Mouse (Mus musculus) megakaryocyte, adult 5-6 weeks (primary cell): Measurements from ENCODE around the gene Ttll4. TPM values are rescaled to one million over a fixed set of nuclear protein-coding genes. Genes with fewer than 3 reads are reported as not detected.

Source experiments
- ATAC-seq: 2 replicates; pipeline ENCODE4 v1.8.0; 2016; ENCODE audit warnings: mild to moderate bottlenecking, inconsistent platforms; ENCODE audit not compliant: poor library complexity, severe bottlenecking
- total RNA-seq, 2 experiments: library from RNA; stranded (forward) in 1 of 2; stranded (reverse) in 1 of 2; fragments of 153-499, 151-499 nt in 1 of 2; fragments of 221-1000, 200-1000 nt in 1 of 2; gene quantifications; 2 replicates each; pipeline versions ENCODE4 v1.2.3 to v1.2.4; 2015 to 2017

Ttll4 gene
- total RNA-seq (2015) (9.3 and 10.1 TPM in 2 replicates), total RNA-seq (2017) (9.4 and 12.2 TPM in 2 replicates)

DNA sequence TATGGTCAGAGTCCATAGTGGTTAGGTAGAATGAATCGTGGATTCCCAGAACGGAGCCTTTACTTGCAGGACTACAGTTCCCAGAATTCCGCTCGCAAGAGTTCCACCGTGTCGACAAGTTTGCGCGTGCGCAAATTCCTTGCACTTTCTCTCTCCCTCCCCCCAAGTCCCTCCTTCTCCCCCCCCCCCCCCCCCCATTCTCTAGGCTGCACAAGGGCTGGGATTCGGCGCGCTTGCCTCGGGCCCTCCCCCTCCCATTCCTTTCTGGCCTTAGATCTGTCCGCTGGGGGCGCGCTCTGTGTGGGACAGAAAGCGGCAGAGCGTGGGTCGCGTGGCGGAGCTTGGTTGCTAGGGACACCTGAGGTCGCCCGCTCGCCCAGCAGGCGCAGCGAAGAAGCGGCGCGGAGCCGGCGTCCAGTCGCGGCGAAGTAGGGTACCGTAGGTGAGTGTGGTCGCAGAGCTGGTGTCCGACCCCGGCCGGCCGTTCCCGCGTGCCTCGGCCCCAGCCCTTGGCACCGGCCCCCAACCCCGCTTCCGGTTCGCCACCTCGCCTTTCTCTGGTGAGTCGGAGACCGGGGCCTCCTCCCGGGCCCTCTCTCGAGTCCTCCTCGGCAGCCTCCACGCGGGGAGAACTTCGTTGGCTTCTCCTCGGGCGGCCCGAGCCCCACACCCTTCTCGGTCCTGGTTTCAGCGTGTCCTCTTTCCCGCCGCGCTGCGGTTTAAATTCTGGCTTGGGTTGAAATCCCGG, at the start of gene Ttll4:
Ttll4 (plus strand) TSS at position 298 of the 748 bp plus-strand sequence.
- ATAC-seq = peak; percentile 99

DNA sequence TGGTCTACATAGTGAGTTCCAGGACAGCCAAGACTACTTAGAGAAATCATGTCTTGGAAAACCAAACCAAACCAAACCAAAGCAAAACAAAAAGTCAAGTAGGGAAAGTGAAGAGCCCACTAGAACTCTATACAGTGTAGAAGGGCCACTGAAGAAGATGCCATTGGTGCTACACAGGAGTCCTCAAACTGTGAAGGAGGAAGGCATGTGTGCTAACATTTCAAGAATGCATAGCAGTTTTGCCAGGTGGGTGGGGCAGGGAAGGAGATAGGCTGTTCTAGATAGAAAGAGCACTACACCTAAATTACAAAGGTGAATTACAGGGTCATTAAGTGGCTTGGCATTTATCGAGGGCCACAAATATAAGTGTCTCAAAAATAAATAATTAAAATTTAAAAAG, 37.4 kb upstream of the Ttll4 start:
- no peak for ATAC-seq

DNA sequence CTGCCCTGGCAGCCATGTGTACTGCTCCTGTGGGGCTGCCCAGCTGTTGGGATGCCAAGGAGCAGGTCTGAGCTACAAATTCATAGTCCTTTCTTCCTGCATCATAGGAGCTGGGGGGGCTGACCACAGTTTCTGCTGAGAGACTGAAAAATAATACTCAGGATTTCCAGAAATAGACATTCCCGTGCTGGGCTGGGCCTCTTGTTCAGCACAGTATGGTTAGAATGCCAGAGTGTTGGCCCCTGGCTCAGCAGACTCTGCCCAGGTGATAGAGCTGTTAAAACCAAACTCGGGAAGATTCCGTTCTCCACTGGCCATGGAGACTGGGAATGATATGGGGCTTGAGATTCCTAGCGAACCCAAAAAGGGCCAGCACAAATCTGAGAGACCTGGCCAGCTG, 35.5 kb upstream of the Ttll4 start:
- ATAC-seq = no peak

DNA sequence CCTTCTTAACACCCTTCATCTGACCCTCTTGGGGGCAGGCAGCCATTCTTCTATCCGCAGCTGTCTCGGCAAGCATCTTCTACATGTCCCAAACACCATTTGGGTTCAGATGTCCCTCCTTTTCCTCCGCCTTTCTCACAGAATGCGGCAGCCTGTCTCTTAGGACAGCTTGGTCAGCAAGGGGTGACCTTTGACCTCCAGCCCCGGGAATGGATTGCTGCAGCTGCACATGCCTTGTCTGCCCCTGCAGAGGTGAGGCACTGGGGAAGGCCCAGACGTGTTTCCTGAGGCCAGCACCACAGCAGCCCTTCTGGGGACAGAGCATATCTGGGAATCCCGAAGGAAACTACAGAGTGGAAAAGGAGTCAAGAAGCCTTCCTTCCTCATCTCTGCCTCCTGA, 33.5 kb upstream of the Ttll4 start:
- no peak for ATAC-seq

DNA sequence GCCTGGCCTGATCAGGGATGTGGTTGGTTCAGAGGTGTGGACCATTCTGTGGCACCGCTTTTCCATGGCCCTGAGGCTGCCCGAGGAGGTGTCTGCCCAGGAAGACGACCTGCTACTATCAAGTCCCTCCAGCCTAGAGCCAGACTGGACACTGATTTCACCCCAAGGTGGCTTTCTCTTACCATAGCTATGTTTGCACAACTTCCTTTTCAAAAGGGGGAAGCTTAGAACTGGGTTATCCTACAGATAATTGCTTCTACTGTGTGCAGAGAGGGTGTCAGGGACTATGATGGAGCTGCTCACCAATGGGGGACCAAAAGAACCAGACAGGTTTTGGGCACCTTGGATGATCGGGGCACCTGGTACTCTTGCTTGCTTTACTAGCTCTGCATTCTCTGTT, 28.8 kb upstream of the Ttll4 start:
- peak; percentile 87 for ATAC-seq

DNA sequence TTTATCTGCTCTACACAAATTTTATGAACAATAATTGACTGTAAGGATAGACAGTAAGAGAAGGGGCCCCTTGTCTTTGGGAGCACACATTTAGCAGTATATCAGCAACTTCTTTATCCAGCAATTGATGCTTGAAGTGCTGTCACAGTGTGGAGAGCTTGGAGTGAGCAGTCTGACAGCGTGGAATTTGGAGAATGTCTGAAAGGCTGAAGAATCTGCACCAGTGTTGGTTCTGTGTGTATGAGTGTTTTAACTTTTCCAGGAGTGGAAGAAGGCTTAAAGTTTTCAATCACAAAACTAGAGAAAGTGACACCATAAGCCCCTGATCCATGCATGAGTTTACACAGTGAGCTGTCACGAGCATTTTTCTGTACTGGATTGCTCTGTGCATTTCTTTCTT, 18.0 kb upstream of the Ttll4 start:
- no peak for ATAC-seq

DNA sequence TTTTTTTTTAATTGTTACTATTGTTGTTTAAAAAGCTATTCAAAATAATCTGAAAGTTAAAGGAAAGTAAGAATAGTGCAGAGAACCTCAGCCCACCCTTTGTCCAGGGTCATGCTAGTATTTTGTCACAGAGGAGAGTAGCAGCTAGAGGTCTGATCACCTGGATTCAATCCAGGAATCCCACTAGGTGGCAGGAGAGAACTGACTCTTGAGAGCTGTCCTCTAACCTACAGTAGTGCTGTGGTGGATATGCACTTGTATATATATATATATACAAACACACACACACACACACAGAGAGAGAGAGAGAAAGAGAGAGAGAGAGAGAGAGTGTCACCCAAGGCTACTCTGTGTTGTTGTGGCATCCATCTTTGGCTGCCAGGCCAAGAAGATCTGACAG, 17.6 kb upstream of the Ttll4 start:
- no peak for ATAC-seq

DNA sequence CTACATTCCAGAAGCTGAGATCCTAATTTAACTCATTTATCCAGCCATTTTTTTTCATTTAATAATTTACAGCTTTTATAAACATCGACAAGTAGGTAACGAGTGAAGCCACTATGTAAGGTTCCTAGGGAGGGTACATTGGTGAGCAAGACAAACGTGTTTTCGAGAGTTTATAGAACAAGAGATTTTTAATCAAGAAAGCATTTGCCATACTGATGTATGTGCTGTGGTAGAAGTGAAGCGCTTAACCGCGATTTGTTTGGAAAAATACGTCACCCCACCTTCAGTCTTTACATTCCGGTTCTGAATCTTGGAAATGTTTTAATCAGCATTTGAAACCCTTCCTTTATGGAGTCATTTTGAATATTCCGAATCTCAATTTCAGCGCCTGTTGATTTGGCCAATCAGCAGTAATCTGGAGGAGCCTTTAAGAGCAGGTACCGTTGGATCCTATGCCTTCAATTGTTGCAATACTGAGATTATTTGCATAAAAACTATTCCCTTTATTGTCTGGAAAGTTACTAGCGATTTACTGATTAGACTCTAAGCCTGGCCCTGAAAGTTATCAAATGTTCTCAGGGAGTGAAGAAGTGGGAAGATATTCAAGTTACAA, 814 bp downstream of the Ttll4 start:
- ATAC-seq = no peak

DNA sequence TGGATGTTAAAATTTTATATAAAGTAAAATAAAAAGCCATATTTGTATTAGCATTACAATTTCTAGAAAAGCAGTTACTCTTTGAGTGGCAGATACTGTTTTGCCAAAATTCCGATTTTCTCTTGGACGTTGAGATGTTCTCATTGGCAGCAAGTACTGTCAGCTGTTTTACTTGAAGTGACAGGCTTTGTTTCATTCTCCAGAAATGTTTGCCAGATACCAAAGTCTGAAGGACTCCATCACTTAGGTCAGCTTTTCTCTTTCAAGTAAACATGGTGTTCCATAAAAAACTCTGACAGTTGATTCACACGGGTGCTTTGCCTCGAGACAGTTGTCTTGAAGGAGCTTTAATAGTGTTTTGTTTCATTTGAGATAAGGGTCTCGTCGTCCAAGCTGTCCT, 3.6 kb downstream of the Ttll4 start:
- no peak for ATAC-seq

DNA sequence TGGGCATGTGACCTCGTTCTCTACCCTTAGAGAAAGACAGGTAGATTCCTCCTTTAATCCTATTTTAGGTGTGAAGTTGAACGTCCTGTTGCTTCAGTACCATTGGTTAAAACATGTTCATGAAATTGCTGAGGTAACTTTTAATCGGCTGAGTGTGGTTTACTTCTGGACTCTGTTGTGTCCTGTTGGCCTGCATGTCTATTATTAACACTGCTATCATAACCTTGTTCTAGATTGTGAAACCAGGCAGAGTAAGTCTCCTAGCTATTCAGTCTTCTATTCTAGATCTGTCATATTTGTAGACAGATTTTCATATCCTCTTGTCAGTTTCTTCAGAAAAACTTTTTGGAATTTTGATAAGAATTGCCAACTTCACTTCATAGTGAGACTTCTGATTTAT, 6.8 kb downstream of the Ttll4 start:
- ATAC-seq = no peak

DNA sequence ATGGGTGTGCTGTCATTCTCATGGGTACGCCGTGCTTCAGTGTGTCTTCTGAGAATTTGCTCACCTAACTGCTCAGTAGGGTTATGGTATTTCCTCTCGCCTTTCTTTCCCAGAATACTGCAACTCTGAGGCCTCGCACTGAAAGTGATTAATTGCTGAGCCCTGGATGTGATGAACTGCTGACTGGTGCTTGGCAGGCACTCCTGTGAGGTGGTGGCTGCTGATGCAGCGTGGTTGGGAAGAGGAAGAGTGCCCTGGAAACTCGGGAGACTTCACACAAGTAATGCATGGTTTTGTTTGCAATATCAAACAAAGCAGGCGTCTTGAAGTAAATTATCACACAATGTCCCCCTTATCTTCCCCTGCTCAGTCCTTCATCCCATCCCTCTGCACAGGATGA, 11.2 kb downstream of the Ttll4 start:
- ATAC-seq = no peak

DNA sequence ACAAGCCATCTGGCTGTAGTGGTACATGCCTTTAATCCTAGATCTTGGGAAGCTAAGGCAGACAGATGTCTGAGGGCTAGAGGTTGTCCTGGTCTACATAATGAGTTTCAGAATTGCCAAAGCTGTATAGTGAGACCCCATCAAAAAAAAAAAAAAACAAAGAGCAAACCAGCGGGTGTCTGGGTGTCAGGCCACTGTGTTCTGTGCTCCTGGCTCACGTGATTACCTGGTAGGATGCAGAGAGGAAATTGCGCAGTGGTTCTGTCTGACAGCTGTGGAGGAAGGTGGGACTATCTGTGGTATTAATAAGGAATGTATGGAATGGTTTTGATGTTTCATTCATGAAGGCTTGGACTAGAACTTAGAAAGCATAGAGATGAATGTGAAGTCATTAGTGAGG, 15.3 kb downstream of the Ttll4 start:
- ATAC-seq = no peak

DNA sequence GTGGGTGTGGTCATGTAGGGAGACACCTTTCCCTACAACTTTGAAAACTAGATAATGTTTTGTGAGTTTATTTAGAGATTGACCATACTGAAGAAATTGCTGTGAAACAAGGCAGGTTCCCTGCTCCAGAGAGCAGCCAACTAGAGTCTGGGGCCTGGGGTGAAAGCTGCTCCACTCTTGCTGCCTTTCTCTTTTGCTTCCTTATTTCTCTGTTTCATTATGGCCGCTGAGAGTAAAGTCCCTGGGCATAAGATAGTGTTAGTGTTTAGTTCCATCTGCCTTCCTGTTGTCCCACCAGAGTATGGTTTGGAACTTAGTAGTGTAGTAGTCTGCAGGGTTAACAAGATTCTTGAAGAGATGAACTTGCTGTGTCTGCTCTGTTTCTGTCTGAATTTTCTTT, 16.3 kb downstream of the Ttll4 start:
- ATAC-seq = no peak

DNA sequence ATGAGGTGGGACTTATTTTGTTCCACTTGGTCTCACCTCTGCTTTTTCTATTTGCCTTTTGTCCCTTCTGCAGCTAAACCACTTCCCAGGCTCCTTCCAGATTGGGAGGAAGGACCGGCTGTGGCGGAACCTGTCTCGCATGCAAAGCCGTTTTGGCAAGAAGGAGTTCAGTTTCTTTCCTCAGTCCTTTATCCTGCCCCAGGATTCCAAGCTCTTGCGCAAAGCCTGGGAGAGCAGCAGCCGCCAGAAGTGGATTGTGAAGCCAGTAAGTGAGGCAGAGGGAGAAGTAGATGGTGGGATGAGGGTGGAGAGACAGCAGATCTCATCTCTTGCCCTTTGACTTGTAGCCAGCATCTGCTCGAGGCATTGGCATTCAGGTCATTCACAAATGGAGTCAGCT, 25.6 kb downstream of the Ttll4 start:
- ATAC-seq = no peak

DNA sequence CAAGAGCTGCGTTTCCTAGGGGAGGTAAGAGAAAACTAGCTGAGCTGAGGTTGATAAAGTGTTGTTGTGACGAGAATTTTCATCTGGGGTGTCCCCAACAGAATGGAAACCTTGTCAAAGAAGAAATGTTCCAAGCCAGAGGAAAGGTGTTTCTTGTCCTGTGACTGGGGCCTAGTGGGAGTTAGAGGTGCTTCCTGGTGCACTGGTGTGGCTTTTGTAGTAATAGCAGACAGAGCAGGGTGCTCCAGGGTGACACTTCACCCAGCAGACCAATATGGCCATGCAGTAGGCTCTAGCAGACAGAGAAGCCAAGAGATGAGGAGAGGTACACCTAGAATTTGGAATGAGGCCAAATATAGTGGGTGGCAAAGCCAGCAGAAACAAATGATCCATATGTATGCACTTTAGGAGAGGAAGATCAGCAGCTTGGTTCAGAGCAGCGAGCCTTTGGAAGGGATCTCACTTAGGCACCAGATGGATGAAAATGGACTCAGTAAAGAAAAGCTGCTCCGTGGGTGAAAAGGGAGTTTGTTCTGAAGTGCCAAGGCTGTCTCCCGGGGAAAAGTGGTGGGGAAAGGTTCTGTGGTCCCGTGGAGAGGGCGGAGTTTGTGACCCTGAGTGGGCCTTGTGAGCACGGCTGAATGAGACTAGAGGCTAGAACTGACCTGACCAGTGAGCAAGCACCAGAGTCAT, 32.5 kb downstream of the Ttll4 start:
- ATAC-seq = no peak

DNA sequence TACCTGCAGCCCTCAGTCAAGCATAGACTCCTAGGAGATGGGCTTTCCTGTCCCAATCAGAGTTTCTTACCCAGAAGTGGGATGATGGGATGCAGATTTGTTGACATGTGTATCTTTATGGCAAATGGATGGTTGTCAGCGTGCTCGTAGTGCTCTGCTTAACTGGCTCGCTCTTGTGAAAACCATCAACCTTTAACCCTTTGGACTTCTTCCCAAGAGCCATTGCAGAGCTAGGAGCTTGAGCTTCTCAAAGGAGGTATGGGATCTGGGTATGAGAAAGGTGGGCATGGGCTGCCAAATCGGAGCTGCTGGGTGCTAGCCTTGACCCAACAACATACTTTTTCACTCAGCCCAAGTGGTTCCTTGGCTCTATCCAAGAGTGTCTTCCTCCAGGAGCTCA, 34.3 kb downstream of the Ttll4 start:
- no peak for ATAC-seq

DNA sequence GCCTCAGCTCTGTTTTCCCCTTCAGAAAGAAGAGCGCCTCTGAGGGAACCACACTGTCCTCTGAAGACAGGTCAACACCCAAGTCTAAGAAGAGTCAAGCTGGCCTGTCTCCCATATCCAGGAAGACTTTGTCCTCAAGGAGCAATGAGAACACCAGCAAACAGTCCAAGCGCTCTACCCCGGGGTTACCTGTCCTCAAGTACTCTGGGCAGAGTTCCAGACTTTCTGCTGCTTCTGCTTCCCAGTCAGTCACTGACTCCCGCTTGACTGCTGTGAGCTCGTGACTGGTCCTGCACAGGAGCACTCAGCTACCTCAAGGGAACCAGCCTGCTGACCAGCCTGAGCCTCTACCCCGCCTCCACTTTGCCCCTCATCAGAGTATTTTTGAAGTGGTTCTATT, 35.9 kb downstream of the Ttll4 start:
- no peak for ATAC-seq

DNA sequence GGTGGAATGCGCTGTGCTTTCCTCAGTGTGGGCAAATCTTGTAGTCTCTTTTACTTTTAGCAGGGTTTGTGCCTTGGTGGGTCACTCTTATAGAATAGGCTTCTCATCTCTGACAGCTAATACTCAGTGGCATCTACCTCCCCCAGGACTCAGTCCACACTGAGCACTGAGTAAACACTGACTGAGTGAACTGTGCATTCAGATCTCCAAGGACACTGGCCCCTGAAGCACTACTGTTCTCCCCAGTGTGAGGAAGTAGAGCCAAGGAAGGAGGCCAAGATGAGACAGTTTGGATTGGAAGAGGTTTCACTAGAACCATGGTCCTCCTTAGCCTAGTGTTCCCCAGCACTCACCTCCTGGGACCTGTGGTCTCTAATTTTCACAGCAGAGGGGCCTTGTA, 36.8 kb downstream of the Ttll4 start:
- ATAC-seq = no peak

DNA sequence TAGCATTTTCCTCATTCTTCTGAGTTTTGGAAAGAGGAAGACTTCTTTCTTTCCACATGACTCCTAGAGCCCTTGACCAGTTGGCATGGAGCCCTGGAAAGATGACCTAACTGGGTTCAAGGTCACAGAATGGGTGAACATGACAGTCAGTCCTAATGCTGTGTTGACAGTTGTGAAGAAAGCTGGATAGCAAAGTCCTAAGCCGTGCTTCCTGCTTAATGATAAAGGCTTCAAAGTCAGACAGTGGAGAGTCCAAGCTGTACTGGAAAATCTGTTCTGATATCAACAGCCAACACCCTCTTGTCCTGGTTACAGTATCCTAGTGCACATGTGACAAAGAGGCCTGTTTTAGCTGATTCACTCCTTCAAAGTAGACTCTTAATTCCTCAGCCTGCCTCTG, 37.2 kb downstream of the Ttll4 start:
- ATAC-seq = no peak

DNA sequence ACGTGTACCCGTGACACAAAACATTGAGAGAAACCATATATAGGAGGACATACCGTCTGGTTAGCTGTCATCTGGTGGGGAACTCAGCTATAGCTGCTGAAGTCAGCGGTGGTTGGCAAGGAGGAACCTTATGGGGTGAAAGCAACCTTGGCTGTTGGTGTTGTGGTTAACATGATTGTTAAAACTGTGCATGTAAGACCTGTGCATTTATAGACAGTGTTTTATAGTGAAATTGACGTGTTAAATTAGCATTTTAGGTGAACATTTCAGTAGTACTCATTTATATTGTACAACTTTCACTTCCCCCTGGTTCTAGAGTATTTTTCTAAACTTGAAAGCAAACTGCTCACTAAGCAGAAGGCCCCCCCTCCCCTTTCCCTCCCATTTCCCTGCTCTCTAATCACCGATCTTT, 40.6 kb downstream of the Ttll4 start:
- ATAC-seq = peak; percentile 63

DNA sequence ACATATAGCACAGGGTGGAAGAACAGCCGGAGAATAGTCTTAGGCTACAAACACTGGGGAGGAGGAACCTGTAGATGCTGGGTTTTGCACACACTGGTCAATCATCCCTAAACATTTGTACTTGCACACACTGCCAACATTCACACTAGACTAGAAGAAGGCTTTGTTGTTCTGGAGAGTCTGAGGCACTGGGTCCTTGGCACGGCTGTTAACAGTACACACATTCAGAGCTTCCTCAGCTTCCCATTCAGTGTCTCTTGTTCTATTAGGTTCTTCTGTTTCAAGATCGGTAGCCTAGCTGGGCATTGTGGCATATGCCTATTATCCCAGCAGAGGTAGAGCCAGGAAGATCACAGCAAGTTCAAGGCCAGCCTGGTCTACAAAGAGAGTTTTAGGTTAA, 42.6 kb downstream of the Ttll4 start:
- ATAC-seq = no peak

DNA sequence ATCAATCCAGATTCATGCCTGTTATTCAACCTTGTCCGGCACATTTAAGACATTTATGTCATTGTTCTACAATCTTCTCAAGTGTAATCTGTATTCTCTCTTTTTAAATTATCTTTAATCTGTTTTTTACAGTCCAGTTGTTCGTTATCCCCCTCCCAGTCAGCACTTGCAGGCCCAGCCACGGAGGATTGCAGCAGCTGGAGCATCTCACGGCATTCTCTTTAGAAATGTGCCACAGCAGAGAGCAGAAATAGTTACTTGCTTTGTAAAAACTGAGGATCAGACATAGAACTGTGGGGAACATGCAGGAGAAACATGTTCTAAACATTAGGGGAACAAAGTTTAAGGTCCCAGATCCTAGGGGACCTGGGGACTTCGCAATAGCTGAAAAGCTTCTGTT, 43.5 kb downstream of the Ttll4 start:
- no peak for ATAC-seq
